Mouse (Mus musculus) frontal cortex, adult (tissue): Measurements from ENCODE around the gene Josd2.
A peak's percentile ranks its signal among the peaks of the same experiment; 100 is the strongest.

Source experiments
- ATAC-seq: cut with Nextera tagmentation; 2 replicates; pipeline ENCODE4 v1.9.2; 2017; ENCODE audit warnings: mild to moderate bottlenecking, moderate library complexity, mixed read lengths; ENCODE audit not compliant: low TSS enrichment

Josd2 gene

GRCm38 (mm10) chr7:44446070-44446855 lies 21.5 kb upstream of the Josd2 start:
- ATAC-seq: 0 out of 2 replicates have a peak, but pooled peaks have one; percentile 5

- ATAC-seq: no peak
These were observed 14.5 kb upstream of the Josd2 start for GRCm38 (mm10) chr7:44453256-44453655.

- no peak for ATAC-seq
These were observed 11.5 kb upstream of the Josd2 start for GRCm38 (mm10) chr7:44456302-44456701.

- no peak for ATAC-seq
These were observed 7.7 kb upstream of the Josd2 start for GRCm38 (mm10) chr7:44460067-44460466.

GRCm38 (mm10) chr7:44460767-44461502 lies 6.8 kb upstream of the Josd2 start:
- ATAC-seq: no peak

GRCm38 (mm10) chr7:44461503-44462217 lies 6.1 kb upstream of the Josd2 start:
- ATAC-seq: no peak

- ATAC-seq: no peak
These were observed 5.3 kb upstream of the Josd2 start for GRCm38 (mm10) chr7:44462218-44463055.

- ATAC-seq: no peak
These were observed 4.7 kb upstream of the Josd2 start for GRCm38 (mm10) chr7:44463056-44463425.

GRCm38 (mm10) chr7:44463556-44464225 lies 4.1 kb upstream of the Josd2 start:
- ATAC-seq: no peak

- ATAC-seq: peak; percentile 17
These were observed 3.3 kb upstream of the Josd2 start for GRCm38 (mm10) chr7:44464511-44464910.

GRCm38 (mm10) chr7:44465111-44465510 lies 2.7 kb upstream of the Josd2 start, which contains the start of gene Aspdh:
TSS of gene Aspdh (plus strand) at chr7:44465391.
- no peak for ATAC-seq

GRCm38 (mm10) chr7:44466006-44466887 lies 1.5 kb upstream of the Josd2 start:
- ATAC-seq: no peak

- no peak for ATAC-seq
These were observed 880 bp upstream of the Josd2 start for GRCm38 (mm10) chr7:44466888-44467311.

GRCm38 (mm10) chr7:44468644-44469285 lies 985 bp downstream of the Josd2 start:
- ATAC-seq: no peak

- ATAC-seq: no peak
These were observed 2.2 kb downstream of the Josd2 start for GRCm38 (mm10) chr7:44469677-44470675.

GRCm38 (mm10) chr7:44470696-44471612 lies 3.2 kb downstream of the Josd2 start:
- ATAC-seq: no peak
